In genomic region chr16:45757421-45758078, GRCm38 (mm10) we compare ENCODE assay signal across 8 mouse cellular contexts. TPM values are rescaled to one million over a fixed set of nuclear protein-coding genes. Genes with fewer than 3 reads are reported as not detected.
DNase-seq lines count a peak whose midpoint lies in the region; ATAC-seq lines count a peak whose summit lies in the region.

No protein-coding gene starts in this region.

- no peaks in the 10 kb centered on the region for H3K9me3 ChIP-seq in neural tube, embryonic 13.5 days
- H3K9me3 ChIP-seq in neural tube, embryonic 15.5 days (replicated peaks): no peaks in the 10 kb centered on the region
- no peaks in the 10 kb centered on the region for H3K9me3 ChIP-seq in heart, embryonic 15.5 days (replicated peaks)
- H3K9me3 ChIP-seq in midbrain, embryonic 16.5 days (replicated peaks; ENCODE audit: control insufficient read depth, low read length, poor library complexity, severe bottlenecking): no peaks in the 10 kb centered on the region

- 0 out of 2 replicates have a peak overlapping the region, but pooled peaks have one; percentile 18 for H3K27ac ChIP-seq in neural tube, embryonic 13.5 days (replicated peaks)
- no peak overlapping the region for H3K27ac ChIP-seq in neural tube, embryonic 15.5 days (replicated peaks)
- H3K27ac ChIP-seq in heart, embryonic 15.5 days: peak overlapping the region; percentile 82
- no peak overlapping the region for H3K27ac ChIP-seq in midbrain, embryonic 16.5 days (ENCODE audit: low read length)

- H3K4me1 ChIP-seq in neural tube, embryonic 13.5 days (replicated peaks): no peaks in the 10 kb centered on the region
- no peaks in the 10 kb centered on the region for H3K4me1 ChIP-seq in neural tube, embryonic 15.5 days
- H3K4me1 ChIP-seq in heart, embryonic 15.5 days (replicated peaks): 0 out of 2 replicates have a peak, but pooled peaks cover 3% of the 10 kb centered on the region
- no peaks in the 10 kb centered on the region for H3K4me1 ChIP-seq in midbrain, embryonic 16.5 days (ENCODE audit: control insufficient read depth, insufficient read depth, low read length)

- H3K27me3 ChIP-seq in neural tube, embryonic 13.5 days: no peaks in the 10 kb centered on the region
- H3K27me3 ChIP-seq in neural tube, embryonic 15.5 days (replicated peaks): no peaks in the 10 kb centered on the region
- no peaks in the 10 kb centered on the region for H3K27me3 ChIP-seq in heart, embryonic 15.5 days
- H3K27me3 ChIP-seq in midbrain, embryonic 16.5 days (ENCODE audit: control insufficient read depth, insufficient read depth, low read depth, low read length): no peaks in the 10 kb centered on the region

- H3K9ac ChIP-seq in neural tube, embryonic 13.5 days: no peak overlapping the region
- no peak overlapping the region for H3K9ac ChIP-seq in neural tube, embryonic 15.5 days (replicated peaks)
- H3K9ac ChIP-seq in heart, embryonic 15.5 days: no peak overlapping the region
- no peak overlapping the region for H3K9ac ChIP-seq in midbrain, embryonic 16.5 days (ENCODE audit: low read depth, low read length)

- no peak overlapping the region for H3K4me3 ChIP-seq in neural tube, embryonic 13.5 days
- no peak overlapping the region for H3K4me3 ChIP-seq in neural tube, embryonic 15.5 days (replicated peaks)
- H3K4me3 ChIP-seq in heart, embryonic 15.5 days: no peak overlapping the region
- no peak overlapping the region for H3K4me3 ChIP-seq in midbrain, embryonic 16.5 days (ENCODE audit: low read depth, low read length)

- WGBS in neural tube, embryonic 13.5 days: 88% methylated on average over 12 of the region's 12 CpGs
- 88% methylated on average over 12 of the region's 12 CpGs for WGBS in neural tube, embryonic 15.5 days
- 65% methylated on average over 12 of the region's 12 CpGs for WGBS in heart, embryonic 15.5 days
- WGBS in midbrain, embryonic 16.5 days: 88% methylated on average over 12 of the region's 12 CpGs

- 0 out of 2 replicates have a peak, but pooled peaks cover 3% of the 10 kb centered on the region for H3K36me3 ChIP-seq in neural tube, embryonic 13.5 days
- no peaks in the 10 kb centered on the region for H3K36me3 ChIP-seq in neural tube, embryonic 15.5 days
- H3K36me3 ChIP-seq in heart, embryonic 15.5 days: peaks cover 25% of the 10 kb centered on the region
- H3K36me3 ChIP-seq in midbrain, embryonic 16.5 days (ENCODE audit: control insufficient read depth, insufficient read depth, low read length): no peaks in the 10 kb centered on the region

- DNase-seq in kidney, postnatal 14 days: peak; percentile 83
- no peak for DNase-seq in retina, postnatal 1 day
- no peak for DNase-seq in right cerebral cortex, adult 18-20 months
- DNase-seq in layer of hippocampus, adult 9-11 months: no peak

- no peak overlapping the region for H3K4me2 ChIP-seq in neural tube, embryonic 13.5 days
- H3K4me2 ChIP-seq in neural tube, embryonic 15.5 days: no peak overlapping the region
- H3K4me2 ChIP-seq in heart, embryonic 15.5 days: no peak overlapping the region
- no peak overlapping the region for H3K4me2 ChIP-seq in midbrain, embryonic 16.5 days (ENCODE audit: low read length)

- 0 out of 2 replicates have a peak, but pooled peaks have one; percentile 32 for ATAC-seq in neural tube, embryonic 13.5 days (ENCODE audit: low read depth)
- no peak for ATAC-seq in neural tube, embryonic 15.5 days (ENCODE audit: low FRiP score)
- peak; percentile 69; the same call in 1 of the 2 replicates for ATAC-seq in heart, embryonic 15.5 days (replicated peaks; ENCODE audit: insufficient number of reproducible peaks, insufficient read depth, low FRiP score, low read depth)
- ATAC-seq in midbrain, embryonic 16.5 days: peak; percentile 68

RNA-seq across cellular contexts. Expression of gene Abhd10, which starts 14.8 kb away (rescaled TPM):
- polyA plus RNA-seq in neural tube, embryonic 13.5 days (2015; fragmentation: Nextera tagmentation; extraction: Ambion mirVana): 41.2 and 44.8 TPM in 2 replicates
- polyA plus RNA-seq in neural tube, embryonic 15.5 days (2015; fragmentation: Nextera tagmentation; extraction: Ambion mirVana): 38.7 and 41.1 TPM in 2 replicates
- polyA plus RNA-seq in heart, embryonic 15.5 days (2015; fragmentation: Nextera tagmentation; extraction: Ambion mirVana): 24.9 and 29.3 TPM in 2 replicates
- 42.3 and 42.6 TPM in 2 replicates for polyA plus RNA-seq in midbrain, embryonic 16.5 days (2015; fragmentation: Nextera tagmentation; extraction: Ambion mirVana)

RNA-seq across cellular contexts. Expression of gene Tagln3, which starts 33.1 kb away (rescaled TPM):
- polyA plus RNA-seq in neural tube, embryonic 13.5 days (2015; fragmentation: Nextera tagmentation; extraction: Ambion mirVana): 732 and 735 TPM in 2 replicates
- 451 and 532 TPM in 2 replicates for polyA plus RNA-seq in neural tube, embryonic 15.5 days (2015; fragmentation: Nextera tagmentation; extraction: Ambion mirVana)
- 1.8 and 8.2 TPM in 2 replicates for polyA plus RNA-seq in heart, embryonic 15.5 days (2015; fragmentation: Nextera tagmentation; extraction: Ambion mirVana)
- polyA plus RNA-seq in midbrain, embryonic 16.5 days (2015; fragmentation: Nextera tagmentation; extraction: Ambion mirVana): 337 and 369 TPM in 2 replicates

Comparison
In these comparisons a context has a peak if more than half of its experiments do, and no peak if none do; other contexts are left out.
1. H3K27ac ChIP-seq: peak in neural tube, embryonic 13.5 days (single experiment) and heart, embryonic 15.5 days (single experiment); none in neural tube, embryonic 15.5 days (single experiment) and midbrain, embryonic 16.5 days (single experiment).
2. RNA of gene Tagln3, which starts 33.1 kb away (polyA plus RNA-seq): 732 to 735 TPM in neural tube, embryonic 13.5 days, 451 to 532 TPM in neural tube, embryonic 15.5 days and 337 to 369 TPM in midbrain, embryonic 16.5 days; 1.8 to 8.2 TPM in heart, embryonic 15.5 days; every median in the first group is over 10 times any median in the second.